Mouse (Mus musculus) v-Abl transformed pro-B cells (cell line): ENCODE results near the gene Ugt2b34.

Experiments used
- in situ Hi-C, 2 experiments: fragments of 400-800 bp; cut with MboI; formaldehyde crosslinking; loops; one replicate each; pipeline ENCODE4 v1.15.1; 2025; ENCODE audit not compliant: unreplicated experiment in 2 of 2

The Ugt2b34 gene

GRCm38 (mm10) chr5:86906758-86907157 is at the start of gene Ugt2b34:
TSS of gene Ugt2b34 (minus strand) at chr5:86906937.
- in situ Hi-C loops: no loop called here

- in situ Hi-C loops: no loop called here
These were observed 35.4 kb upstream of the Ugt2b34 start for GRCm38 (mm10) chr5:86942111-86942510.

- in situ Hi-C loops: no loop called here
These were observed 19.7 kb upstream of the Ugt2b34 start, which contains the start of gene Ugt2b1 for GRCm38 (mm10) chr5:86926426-86926825. TSS of gene Ugt2b1 (minus strand) at chr5:86926530.

GRCm38 (mm10) chr5:86920661-86921233 is 14.0 kb upstream of the Ugt2b34 start:
- in situ Hi-C loops: no loop called here

GRCm38 (mm10) chr5:86911357-86912099 is 4.8 kb upstream of the Ugt2b34 start:
- in situ Hi-C loops: no loop called here

GRCm38 (mm10) chr5:86910770-86911169 is 4.0 kb upstream of the Ugt2b34 start:
- in situ Hi-C loops: no loop called here

- in situ Hi-C loops: loop anchor here (10.0 to 25.0 kb wide), 2 partner anchors 278 to 1505 kb away; no protein-coding TSS in a partner anchor
These were observed 16.8 kb downstream of the Ugt2b34 start for GRCm38 (mm10) chr5:86889933-86890332.

GRCm38 (mm10) chr5:86888420-86888819 is 18.3 kb downstream of the Ugt2b34 start:
- in situ Hi-C loops: loop anchor here (10.0 to 25.0 kb wide), 2 partner anchors 276 to 1506 kb away; no protein-coding TSS in a partner anchor

- in situ Hi-C loops: loop anchor here (10.0 to 25.0 kb wide), 2 partner anchors 275 to 1508 kb away; no protein-coding TSS in a partner anchor
These were observed 19.7 kb downstream of the Ugt2b34 start for GRCm38 (mm10) chr5:86887081-86887480.

GRCm38 (mm10) chr5:86886620-86887019 is 20.1 kb downstream of the Ugt2b34 start:
- in situ Hi-C loops: loop anchor here (10.0 to 25.0 kb wide), 2 partner anchors 274 to 1508 kb away; no protein-coding TSS in a partner anchor

GRCm38 (mm10) chr5:86871877-86872276 is 34.9 kb downstream of the Ugt2b34 start:
- in situ Hi-C loops: no loop called here

GRCm38 (mm10) chr5:86858336-86858735 is 48.4 kb downstream of the Ugt2b34 start:
- in situ Hi-C loops: loop anchor here in 1 of 2 experiments (10.0 kb wide), 1 partner anchor 1536 kb away; no protein-coding TSS in a partner anchor

- in situ Hi-C loops: loop anchor here in 1 of 2 experiments (10.0 kb wide), 1 partner anchor 1537 kb away; no protein-coding TSS in a partner anchor
These were observed 49.1 kb downstream of the Ugt2b34 start for GRCm38 (mm10) chr5:86857682-86858081.

GRCm38 (mm10) chr5:86856505-86856904 is 50.2 kb downstream of the Ugt2b34 start:
- in situ Hi-C loops: loop anchor here in 1 of 2 experiments (10.0 kb wide), 1 partner anchor 1538 kb away; no protein-coding TSS in a partner anchor

- in situ Hi-C loops: loop anchor here in 1 of 2 experiments (10.0 kb wide), 1 partner anchor 1543 kb away; no protein-coding TSS in a partner anchor
These were observed 55.1 kb downstream of the Ugt2b34 start for GRCm38 (mm10) chr5:86851658-86852057.

GRCm38 (mm10) chr5:86850104-86850503 is 56.6 kb downstream of the Ugt2b34 start:
- in situ Hi-C loops: loop anchor here in 1 of 2 experiments (10.0 kb wide), 1 partner anchor 1545 kb away; no protein-coding TSS in a partner anchor

GRCm38 (mm10) chr5:86841261-86841660 is 65.5 kb downstream of the Ugt2b34 start:
- in situ Hi-C loops: loop anchor here in 1 of 2 experiments (10.0 kb wide), 1 partner anchor 1554 kb away; no protein-coding TSS in a partner anchor

GRCm38 (mm10) chr5:86840207-86840606 is 66.5 kb downstream of the Ugt2b34 start:
- in situ Hi-C loops: loop anchor here in 1 of 2 experiments (10.0 kb wide), 1 partner anchor 1555 kb away; no protein-coding TSS in a partner anchor
